ENCODE assay signal across 9 mouse cellular contexts in the genomic region with DNA sequence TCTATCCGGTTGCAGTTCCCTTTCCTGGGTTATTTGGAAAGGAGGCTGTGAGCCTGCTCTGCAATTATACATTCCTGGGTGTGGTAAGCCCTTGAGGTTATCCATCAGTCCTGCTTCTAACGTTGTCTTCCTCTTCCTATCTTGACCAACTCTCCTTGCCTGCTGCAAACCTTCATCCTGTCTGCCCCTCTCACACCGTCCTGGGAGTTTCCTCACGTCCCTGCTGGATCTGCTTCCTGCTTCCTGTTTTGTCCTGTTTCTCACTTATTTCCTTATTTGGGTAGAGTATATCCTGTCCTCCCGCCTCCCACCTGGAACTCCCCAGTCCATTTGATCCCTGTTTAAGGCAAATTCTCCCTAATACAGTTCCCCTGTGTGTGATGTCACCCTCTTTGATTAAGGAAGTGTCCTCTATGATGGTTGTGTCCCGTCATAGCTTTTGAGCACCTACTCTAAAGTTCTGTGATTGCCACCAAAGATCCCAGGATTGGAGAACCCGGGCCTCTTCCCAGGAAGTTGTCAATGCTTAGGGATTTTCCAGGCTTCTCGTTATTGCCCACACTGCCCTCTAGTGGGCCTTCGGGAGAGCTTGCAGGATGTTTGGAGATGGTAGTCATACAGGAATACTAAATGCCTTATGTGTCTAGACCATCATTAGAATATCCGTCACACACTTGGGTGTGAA. TPM values are rescaled to one million over a fixed set of nuclear protein-coding genes. Genes with fewer than 3 reads are reported as not detected.
DNase-seq lines count a peak whose midpoint lies in the region; ATAC-seq and TF ChIP-seq lines count a peak whose summit lies in the region.
"Had no signal": no experiment of that assay in that cellular context is flagged by ENCODE, and none has a peak within 500 bp of the region (broad histone marks: within the 10 kb centered on the region; RNA-seq: fewer than 3 reads in every experiment).

No protein-coding gene starts in this region.

- no peaks in the 10 kb centered on the region for H3K27me3 ChIP-seq in forebrain, embryonic 10.5 days (ENCODE audit: poor library complexity, severe bottlenecking)
- no peaks in the 10 kb centered on the region for H3K27me3 ChIP-seq in forebrain, embryonic 15.5 days
- H3K27me3 ChIP-seq in CH12.LX (replicated peaks), result no peaks in the 10 kb centered on the region
- no peaks in the 10 kb centered on the region for H3K27me3 ChIP-seq in heart, adult 2 months (ENCODE audit: control insufficient read depth, insufficient read depth, low read length)
- no peaks in the 10 kb centered on the region for H3K27me3 ChIP-seq in stomach, embryonic 15.5 days (replicated peaks)

- no peak overlapping the region for H3K9ac ChIP-seq in forebrain, embryonic 15.5 days (replicated peaks)
- no peak overlapping the region for H3K9ac ChIP-seq in CH12.LX (ENCODE audit: insufficient read depth, low read depth)
- no peak overlapping the region; the same call in 1 of the 2 replicates for H3K9ac ChIP-seq in heart, adult 2 months (ENCODE audit: low read depth, low read length)
- no peak overlapping the region for H3K9ac ChIP-seq in stomach, embryonic 15.5 days

- H3K36me3 ChIP-seq in forebrain, embryonic 10.5 days (replicated peaks), result peaks cover 100% of the 10 kb centered on the region
- H3K36me3 ChIP-seq in forebrain, embryonic 15.5 days, result peaks cover 18% of the 10 kb centered on the region
- peaks cover 70 to 98% of the 10 kb centered on the region in 2 experiments for H3K36me3 ChIP-seq in CH12.LX (replicated peaks in 1 of 2; ENCODE audit: control insufficient read depth in 1 of 2, insufficient read depth in 1 of 2, low read length in 1 of 2)
- H3K36me3 ChIP-seq in heart, adult 2 months (ENCODE audit: control insufficient read depth, insufficient read depth, low read length), result no peaks in the 10 kb centered on the region
- H3K36me3 ChIP-seq in stomach, embryonic 15.5 days, result peaks cover 57% of the 10 kb centered on the region

- 76% methylated on average over 10 of the region's 10 CpGs for WGBS in forebrain, embryonic 10.5 days
- 74% methylated on average over 10 of the region's 10 CpGs for WGBS in forebrain, embryonic 15.5 days
- WGBS in heart, adult 2 months, result 25% methylated on average over 10 of the region's 10 CpGs
- 49% methylated on average over 10 of the region's 10 CpGs for WGBS in stomach, embryonic 15.5 days

- no peaks in the 10 kb centered on the region for H3K4me1 ChIP-seq in forebrain, embryonic 10.5 days
- H3K4me1 ChIP-seq in forebrain, embryonic 15.5 days, result no peaks in the 10 kb centered on the region
- H3K4me1 ChIP-seq in CH12.LX (ENCODE audit: control insufficient read depth in 1 of 2, insufficient read depth in 2 of 2), result peaks cover 19 to 46% of the 10 kb centered on the region in 2 experiments
- H3K4me1 ChIP-seq in heart, adult 2 months (ENCODE audit: control insufficient read depth, insufficient read depth, low read length), result peaks cover 1% of the 10 kb centered on the region; the same call in 1 of the 2 replicates
- H3K4me1 ChIP-seq in stomach, embryonic 15.5 days, result no peaks in the 10 kb centered on the region

- dilution Hi-C loops in CH12.LX (cut with MboI; ENCODE audit: extremely low pct_ligation_motif_present, extremely low pct_unique_long_range_greater_than_20kb, low sequenced_read_pairs), result no loop called here

- no peak for TF ChIP-seq POLR2A in CH12.LX (IDR thresholded peaks at IDR 0.05; ENCODE audit: low read depth, low read length)
- TF ChIP-seq POLR2A in heart, adult 2 months (IDR thresholded peaks at IDR 0.05; ENCODE audit: insufficient read depth, low read depth, low read length), result peak; percentile 53

- ATAC-seq in forebrain, embryonic 15.5 days (replicated peaks), result no peak
- no peak for ATAC-seq in stomach, embryonic 15.5 days (ENCODE audit: insufficient read depth, low FRiP score, low read depth)

- no peak overlapping the region for H3K27ac ChIP-seq in forebrain, embryonic 10.5 days
- H3K27ac ChIP-seq in forebrain, embryonic 15.5 days (replicated peaks), result no peak overlapping the region
- H3K27ac ChIP-seq in CH12.LX (ENCODE audit: insufficient read depth, low read depth), result no peak overlapping the region
- peak overlapping the region; percentile 79 for H3K27ac ChIP-seq in heart, adult 2 months
- H3K27ac ChIP-seq in stomach, embryonic 15.5 days, result 0 out of 2 replicates have a peak overlapping the region, but pooled peaks have one; percentile 28

- TF ChIP-seq CTCF in CH12.LX (conservative IDR thresholded peaks at IDR 0.05 in 1 of 2, IDR thresholded peaks at IDR 0.05 in 1 of 2; ENCODE audit: low read depth in 2 of 2, low read length in 2 of 2), result peak; percentile 29 to 66; a peak in 3 of 4 replicates
- TF ChIP-seq CTCF in heart, adult 2 months (IDR thresholded peaks at IDR 0.05), result peak; percentile 96

- intact Hi-C loops in heart, adult 2 months (cut with DNase I), result loop anchor here (1.0 kb wide), 1 partner anchor 131 kb away; no protein-coding TSS in a partner anchor

- TF ChIP-seq RAD21 in CH12.LX (IDR thresholded peaks at IDR 0.05; ENCODE audit: low read depth, low read length), result peak; percentile 15

- peaks cover 5% of the 10 kb centered on the region; the same call in 1 of the 2 replicates for H3K79me2 ChIP-seq in CH12.LX (replicated peaks; ENCODE audit: control insufficient read depth, extremely low read depth, insufficient read depth, poor library complexity, severe bottlenecking)
- no peaks in the 10 kb centered on the region for H3K79me2 ChIP-seq in heart, adult 2 months (replicated peaks; ENCODE audit: control insufficient read depth, insufficient read depth, low read length)

- no peaks in the 10 kb centered on the region for H3K9me3 ChIP-seq in forebrain, embryonic 10.5 days
- no peaks in the 10 kb centered on the region for H3K9me3 ChIP-seq in forebrain, embryonic 15.5 days
- H3K9me3 ChIP-seq in CH12.LX (replicated peaks; ENCODE audit: low read length), result peaks cover 4% of the 10 kb centered on the region
- H3K9me3 ChIP-seq in stomach, embryonic 15.5 days, result no peaks in the 10 kb centered on the region

- DNase-seq in forebrain, embryonic 10.5 days (ENCODE audit: extremely low spot score, low spot score), result peak; percentile 29
- no peak for DNase-seq in CH12.LX (ENCODE audit: extremely low read depth)
- DNase-seq in cerebellum, adult 18-20 months, result peak; percentile 51 to 65
- peak; percentile 61 to 75 for DNase-seq in heart, adult 2 months
- peak; percentile 83 for DNase-seq in kidney, postnatal 14 days
- peak; percentile 82 for DNase-seq in lung, postnatal 10 days

- H3K4me3 ChIP-seq in forebrain, embryonic 10.5 days, result no peak overlapping the region
- H3K4me3 ChIP-seq in forebrain, embryonic 15.5 days, result no peak overlapping the region
- H3K4me3 ChIP-seq in CH12.LX (replicated peaks in 1 of 3; ENCODE audit: low read depth in 2 of 3, low read length in 2 of 3, poor library complexity in 1 of 3), result no peak overlapping the region
- peak overlapping the region; percentile 14; the same call in 1 of the 2 replicates for H3K4me3 ChIP-seq in heart, adult 2 months
- H3K4me3 ChIP-seq in stomach, embryonic 15.5 days (replicated peaks), result no peak overlapping the region

- no peak for TF ChIP-seq EP300 in CH12.LX (IDR thresholded peaks at IDR 0.05; ENCODE audit: low read length)
- no peak for TF ChIP-seq EP300 in heart, adult 2 months (IDR thresholded peaks at IDR 0.05; ENCODE audit: insufficient read depth, low read depth, low read length)

- no peak overlapping the region for H3K4me2 ChIP-seq in forebrain, embryonic 15.5 days (replicated peaks)
- no peak overlapping the region for H3K4me2 ChIP-seq in CH12.LX (ENCODE audit: insufficient read depth, low read depth, poor library complexity, severe bottlenecking)
- H3K4me2 ChIP-seq in stomach, embryonic 15.5 days, result no peak overlapping the region

- in situ Hi-C loops in CH12.LX (cut with MboI; ENCODE audit: low pct_ligation_motif_present, low pct_unique_long_range_greater_than_20kb, low sequenced_read_pairs), result no loop called here

RNA-seq across cellular contexts. Expression of a gene that starts 12.5 kb away (rescaled TPM):
- polyA plus RNA-seq in forebrain, embryonic 10.5 days (2016; fragmentation: Nextera tagmentation; extraction: Ambion mirVana), result 38.2 and 39.0 TPM in 2 replicates
- 9.7 and 10.5 TPM in 2 replicates for polyA plus RNA-seq in forebrain, embryonic 15.5 days (2015; fragmentation: Nextera tagmentation; extraction: Ambion mirVana)
- total RNA-seq in CH12.LX (2012; rRNA removed) (17.4 and 17.9 TPM in 2 replicates), CH12.LX (2014; rRNA removed) (24.9 and 27.1 TPM in 2 replicates)
- 16.0 and 20.0 TPM in 2 replicates for polyA plus RNA-seq in CH12.LX (2012; ENCODE audit: insufficient read length, low read depth)
- under 1 TPM; 0.16 to 0.18 TPM for total RNA-seq in heart, adult 2 months (2021)
- polyA plus RNA-seq in heart, adult 2 months (2012; rRNA removed), result 0.18 and 0.20 TPM in 2 replicates
- 18.3 and 18.6 TPM in 2 replicates for polyA plus RNA-seq in stomach, embryonic 15.5 days (2015; fragmentation: Nextera tagmentation; extraction: Ambion mirVana)

RNA-seq across cellular contexts. Expression of a gene that starts 12.6 kb away (rescaled TPM):
- polyA plus RNA-seq in forebrain, embryonic 10.5 days (2016; fragmentation: Nextera tagmentation; extraction: Ambion mirVana), result 11.6 and 11.9 TPM in 2 replicates
- 10.3 and 12.6 TPM in 2 replicates for polyA plus RNA-seq in forebrain, embryonic 15.5 days (2015; fragmentation: Nextera tagmentation; extraction: Ambion mirVana)
- 12.9 TPM in 2 replicates for total RNA-seq in CH12.LX (2012; rRNA removed)
- 17.2 and 17.3 TPM in 2 replicates for total RNA-seq in CH12.LX (2014; rRNA removed)
- polyA plus RNA-seq in CH12.LX (2012; ENCODE audit: insufficient read length, low read depth), result 11.3 and 12.7 TPM in 2 replicates
- 10 to 100 TPM; 14.3 to 14.6 TPM for total RNA-seq in heart, adult 2 months (2021)
- 11.9 and 25.6 TPM in 2 replicates for polyA plus RNA-seq in heart, adult 2 months (2012; rRNA removed)
- polyA plus RNA-seq in stomach, embryonic 15.5 days (2015; fragmentation: Nextera tagmentation; extraction: Ambion mirVana), result 11.8 and 15.1 TPM in 2 replicates

RNA-seq across cellular contexts. Expression of a gene that starts 22.3 kb away (rescaled TPM):
- 8.0 and 9.7 TPM in 2 replicates for polyA plus RNA-seq in forebrain, embryonic 10.5 days (2016; fragmentation: Nextera tagmentation; extraction: Ambion mirVana)
- 1.6 and 1.9 TPM in 2 replicates for polyA plus RNA-seq in forebrain, embryonic 15.5 days (2015; fragmentation: Nextera tagmentation; extraction: Ambion mirVana)
- total RNA-seq in CH12.LX (2012; rRNA removed) (38.7 and 50.4 TPM in 2 replicates), CH12.LX (2014; rRNA removed) (33.0 and 44.7 TPM in 2 replicates)
- 42.5 and 48.1 TPM in 2 replicates for polyA plus RNA-seq in CH12.LX (2012; ENCODE audit: insufficient read length, low read depth)
- under 1 TPM in 1 of 2 experiments, not detected in 1; 0.60 TPM for total RNA-seq in heart, adult 2 months (2021)
- 1.3 and 1.8 TPM in 2 replicates for polyA plus RNA-seq in heart, adult 2 months (2012; rRNA removed)
- polyA plus RNA-seq in stomach, embryonic 15.5 days (2015; fragmentation: Nextera tagmentation; extraction: Ambion mirVana), result 8.3 and 9.8 TPM in 2 replicates

RNA-seq across cellular contexts. Expression of a gene that starts 38.9 kb away (rescaled TPM):
- polyA plus RNA-seq in forebrain, embryonic 10.5 days (2016; fragmentation: Nextera tagmentation; extraction: Ambion mirVana), result not detected in 2 replicates
- not detected in 2 replicates for polyA plus RNA-seq in forebrain, embryonic 15.5 days (2015; fragmentation: Nextera tagmentation; extraction: Ambion mirVana)
- not detected in 2 replicates for total RNA-seq in CH12.LX (2012; rRNA removed)
- total RNA-seq in CH12.LX (2014; rRNA removed), result not detected in 2 replicates
- 0.76 TPM in 1 of 2 replicates, not detected in the other for polyA plus RNA-seq in CH12.LX (2012; ENCODE audit: insufficient read length, low read depth)
- total RNA-seq in heart, adult 2 months (2021), result not detected
- not detected in 2 replicates for polyA plus RNA-seq in heart, adult 2 months (2012; rRNA removed)
- not detected in 2 replicates for polyA plus RNA-seq in stomach, embryonic 15.5 days (2015; fragmentation: Nextera tagmentation; extraction: Ambion mirVana)
- total RNA-seq: layer of hippocampus, adult 8-10 months had no signal

RNA-seq across cellular contexts. Expression of a gene that starts 49.4 kb away (rescaled TPM):
- polyA plus RNA-seq in forebrain, embryonic 10.5 days (2016; fragmentation: Nextera tagmentation; extraction: Ambion mirVana), result 8.2 and 8.5 TPM in 2 replicates
- polyA plus RNA-seq in forebrain, embryonic 15.5 days (2015; fragmentation: Nextera tagmentation; extraction: Ambion mirVana), result 6.9 and 8.1 TPM in 2 replicates
- total RNA-seq in CH12.LX (2012; rRNA removed) (40.0 and 47.9 TPM in 2 replicates), CH12.LX (2014; rRNA removed) (86.8 and 93.8 TPM in 2 replicates)
- 35.9 and 37.5 TPM in 2 replicates for polyA plus RNA-seq in CH12.LX (2012; ENCODE audit: insufficient read length, low read depth)
- 1 to 10 TPM; 4.2 to 4.7 TPM for total RNA-seq in heart, adult 2 months (2021)
- 4.6 and 6.6 TPM in 2 replicates for polyA plus RNA-seq in heart, adult 2 months (2012; rRNA removed)
- 6.4 TPM in 2 replicates for polyA plus RNA-seq in stomach, embryonic 15.5 days (2015; fragmentation: Nextera tagmentation; extraction: Ambion mirVana)

Comparison
In these comparisons a context has a peak if more than half of its experiments do, and no peak if none do; other contexts are left out.
1. H3K27ac ChIP-seq: peak in heart, adult 2 months (single experiment) and stomach, embryonic 15.5 days (single experiment); none in forebrain, embryonic 10.5 days (single experiment), forebrain, embryonic 15.5 days (single experiment) and CH12.LX (single experiment).